Mouse (Mus musculus) cortical plate, adult 2 months (tissue): Measurements from ENCODE around the gene Cyp1a2.

Experiments used
- CTCF ChIP-seq: fragments of 200-500 bp; IDR thresholded peaks from 2 replicates; pipeline ENCODE4 v1.5.1; 2011; ENCODE audit warnings: mild to moderate bottlenecking, control low read depth, low read length; ENCODE audit not compliant: insufficient read depth; ENCODE audit errors: extremely low read depth
- POLR2A ChIP-seq: fragments of 200-500 bp; IDR thresholded peaks from 2 replicates; pipeline ENCODE4 v1.6.1; 2011; ENCODE audit warnings: mild to moderate bottlenecking, low read length, control low read depth; ENCODE audit not compliant: insufficient read depth; ENCODE audit errors: extremely low read depth

DNA sequence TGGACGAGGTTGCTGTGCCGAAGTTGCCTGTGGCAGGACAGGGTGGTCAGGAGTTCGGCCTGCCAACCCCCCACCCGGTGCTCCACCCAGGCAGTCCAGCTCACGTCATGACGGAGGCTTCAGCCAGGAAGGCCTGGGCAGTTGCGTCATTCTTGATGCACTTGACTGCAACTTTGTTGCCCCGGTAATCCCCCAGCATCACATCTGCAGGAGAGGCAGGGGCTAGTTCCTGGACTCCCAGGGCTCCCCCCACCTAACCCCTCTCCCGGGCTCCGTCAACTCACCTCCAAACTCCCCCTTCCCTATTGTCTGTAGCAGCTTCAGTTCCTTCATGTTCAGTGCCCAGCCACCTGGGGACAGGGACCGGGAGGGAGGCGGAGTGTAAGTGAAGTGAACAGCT, 54.8 kb downstream of the Cyp1a2 start:
- TF ChIP-seq CTCF (no peak), POLR2A (no peak)
